Mouse (Mus musculus): ENCODE measurements around the gene Mdfic. TPM values are rescaled to one million over a fixed set of nuclear protein-coding genes. Genes with fewer than 3 reads are reported as not detected.

Gene Mdfic
- total RNA-seq, 2 experiments from 2014 or later: 8.5 to 10.9 TPM

GRCm38 (mm10) chr6:15789523-15790500, 69.4 kb downstream of the Mdfic start:
- ATAC-seq (replicated peaks; ENCODE audit: poor library complexity): peak; percentile 76

GRCm38 (mm10) chr6:15792680-15793601, 72.5 kb downstream of the Mdfic start:
- peak; percentile 45 for ATAC-seq (replicated peaks; ENCODE audit: poor library complexity)

- ATAC-seq (replicated peaks; ENCODE audit: poor library complexity): peak; percentile 57
Measured at GRCm38 (mm10) chr6:15793602-15794345, 73.3 kb downstream of the Mdfic start.

- no peak for ATAC-seq (replicated peaks; ENCODE audit: poor library complexity)
Measured at GRCm38 (mm10) chr6:15794801-15795200, 74.3 kb downstream of the Mdfic start.

- no peak for ATAC-seq (replicated peaks; ENCODE audit: poor library complexity)
Measured at GRCm38 (mm10) chr6:15807382-15807781, 86.9 kb downstream of the Mdfic start.

- no peak for ATAC-seq (replicated peaks; ENCODE audit: poor library complexity)
Measured at GRCm38 (mm10) chr6:15825236-15825635, 104.8 kb downstream of the Mdfic start.

GRCm38 (mm10) chr6:15829812-15830211, 109.4 kb downstream of the Mdfic start:
- no peak for ATAC-seq (replicated peaks; ENCODE audit: poor library complexity)

GRCm38 (mm10) chr6:15830651-15831050, 110.2 kb downstream of the Mdfic start:
- no peak for ATAC-seq (replicated peaks; ENCODE audit: poor library complexity)

- no peak for ATAC-seq (replicated peaks; ENCODE audit: poor library complexity)
Measured at GRCm38 (mm10) chr6:15837695-15838094, 117.2 kb downstream of the Mdfic start.

GRCm38 (mm10) chr6:15839831-15840230, 119.4 kb downstream of the Mdfic start:
- ATAC-seq (replicated peaks; ENCODE audit: poor library complexity): no peak

GRCm38 (mm10) chr6:15840429-15840828, 120.0 kb downstream of the Mdfic start:
- no peak for ATAC-seq (replicated peaks; ENCODE audit: poor library complexity)

GRCm38 (mm10) chr6:15841476-15842209, 121.2 kb downstream of the Mdfic start:
- peak; percentile 85 for ATAC-seq (replicated peaks; ENCODE audit: poor library complexity)

GRCm38 (mm10) chr6:15843295-15843694, 122.8 kb downstream of the Mdfic start:
- ATAC-seq (replicated peaks; ENCODE audit: poor library complexity): no peak

GRCm38 (mm10) chr6:15845711-15846342, 125.4 kb downstream of the Mdfic start:
- peak; percentile 95 for ATAC-seq (replicated peaks; ENCODE audit: poor library complexity)

Measured in megakaryocyte progenitor cell, adult 5-6 weeks (primary cell).